18 mouse cellular contexts compared by ENCODE assay signal in genomic region chr11:22950131-22950530, GRCm38 (mm10). TPM values are rescaled to one million over a fixed set of nuclear protein-coding genes. Genes with fewer than 3 reads are reported as not detected.
DNase-seq lines count a peak whose midpoint lies in the region; ATAC-seq and TF ChIP-seq lines count a peak whose summit lies in the region.
"Had no signal": no experiment of that assay in that cellular context is flagged by ENCODE, and none has a peak within 500 bp of the region (broad histone marks: within the 10 kb centered on the region; RNA-seq: fewer than 3 reads in every experiment).

No protein-coding gene starts in this region.

- no peaks in the 10 kb centered on the region for H3K9me3 ChIP-seq in intestine, postnatal 0 days (ENCODE audit: control insufficient read depth)
- H3K9me3 ChIP-seq in intestine, embryonic 15.5 days = no peaks in the 10 kb centered on the region
- H3K9me3 ChIP-seq: embryonic facial prominence, embryonic 13.5 days; hindbrain, embryonic 15.5 days; limb, embryonic 15.5 days; stomach, embryonic 15.5 days had no signal

- 93% methylated on average over 6 of the region's 6 CpGs for WGBS in intestine, postnatal 0 days
- WGBS in intestine, embryonic 15.5 days = 88% methylated on average over 6 of the region's 6 CpGs
- 82% methylated on average over 6 of the region's 6 CpGs for WGBS in bone marrow, adult 2 months

- H3K36me3 ChIP-seq in intestine, postnatal 0 days (ENCODE audit: control insufficient read depth, insufficient read depth) = 0 out of 2 replicates have a peak, but pooled peaks cover 5% of the 10 kb centered on the region
- H3K36me3 ChIP-seq in intestine, embryonic 15.5 days = no peaks in the 10 kb centered on the region
- H3K36me3 ChIP-seq: hindbrain, embryonic 15.5 days; stomach, embryonic 15.5 days had no signal

- no peak overlapping the region for H3K27ac ChIP-seq in intestine, postnatal 0 days (ENCODE audit: low read depth, low read length)
- no peak overlapping the region for H3K27ac ChIP-seq in intestine, embryonic 15.5 days
- H3K27ac ChIP-seq in bone marrow, adult 2 months (ENCODE audit: control insufficient read depth, insufficient read depth, low read depth, low read length, poor library complexity) = no peak overlapping the region
- H3K27ac ChIP-seq: embryonic facial prominence, embryonic 13.5 days; hindbrain, embryonic 15.5 days; limb, embryonic 15.5 days; stomach, embryonic 15.5 days had no signal

- H3K4me3 ChIP-seq in intestine, postnatal 0 days (ENCODE audit: low read depth, low read length) = no peak overlapping the region
- H3K4me3 ChIP-seq in intestine, embryonic 15.5 days (replicated peaks) = no peak overlapping the region
- no peak overlapping the region for H3K4me3 ChIP-seq in bone marrow, adult 2 months (replicated peaks; ENCODE audit: control insufficient read depth, low read depth, low read length)
- H3K4me3 ChIP-seq: embryonic facial prominence, embryonic 13.5 days; hindbrain, embryonic 15.5 days; limb, embryonic 15.5 days; stomach, embryonic 15.5 days had no signal

- no peaks in the 10 kb centered on the region for H3K4me1 ChIP-seq in intestine, postnatal 0 days (replicated peaks; ENCODE audit: control insufficient read depth, insufficient read depth, low read length)
- H3K4me1 ChIP-seq in intestine, embryonic 15.5 days (replicated peaks) = no peaks in the 10 kb centered on the region
- H3K4me1 ChIP-seq in bone marrow, adult 2 months (ENCODE audit: control insufficient read depth, insufficient read depth, low read length) = no peaks in the 10 kb centered on the region; the same call in 1 of the 2 replicates
- H3K4me1 ChIP-seq: embryonic facial prominence, embryonic 13.5 days; hindbrain, embryonic 15.5 days; limb, embryonic 15.5 days; stomach, embryonic 15.5 days had no signal

- H3K4me2 ChIP-seq in intestine, postnatal 0 days (replicated peaks; ENCODE audit: low read depth) = no peak overlapping the region
- no peak overlapping the region for H3K4me2 ChIP-seq in intestine, embryonic 15.5 days (replicated peaks)
- H3K4me2 ChIP-seq: embryonic facial prominence, embryonic 13.5 days; hindbrain, embryonic 15.5 days; limb, embryonic 15.5 days; stomach, embryonic 15.5 days had no signal

- peak; percentile 29; the same call in 1 of the 2 replicates for TF ChIP-seq CTCF in intestine, postnatal 0 days (IDR thresholded peaks at IDR 0.05; ENCODE audit: low read depth)
- TF ChIP-seq CTCF in bone marrow, adult 2 months (IDR thresholded peaks at IDR 0.05; ENCODE audit: control insufficient read depth, insufficient read depth, low read length) = peak; percentile 29; the same call in 1 of the 2 replicates

- no peak for TF ChIP-seq POLR2A in bone marrow, adult 2 months (IDR thresholded peaks at IDR 0.05; ENCODE audit: borderline replicate concordance, control insufficient read depth, low read depth, low read length)

- H3K9ac ChIP-seq in intestine, postnatal 0 days (ENCODE audit: low read depth, low read length) = no peak overlapping the region
- no peak overlapping the region for H3K9ac ChIP-seq in intestine, embryonic 15.5 days
- H3K9ac ChIP-seq: embryonic facial prominence, embryonic 13.5 days; hindbrain, embryonic 15.5 days; limb, embryonic 15.5 days; stomach, embryonic 15.5 days had no signal

- no peak for ATAC-seq in intestine, postnatal 0 days
- ATAC-seq in intestine, embryonic 15.5 days = no peak
- ATAC-seq: Patski had no signal

- DNase-seq in thymus, postnatal 0 days (ENCODE audit: low spot score) = peak; percentile 15
- DNase-seq in thymus, postnatal 25 days = no peak
- DNase-seq in kidney, adult 18-20 months = no peak
- no peak for DNase-seq in kidney, postnatal 10 days
- DNase-seq: adrenal gland, postnatal 36 days; cerebellum, adult 9-10 months; gastrocnemius, postnatal 10 days; heart, postnatal 14 days; kidney, adult 2 months; spleen, adult 18-20 months had no signal

- no peaks in the 10 kb centered on the region for H3K27me3 ChIP-seq in intestine, postnatal 0 days (replicated peaks; ENCODE audit: control insufficient read depth, insufficient read depth, low read length)
- H3K27me3 ChIP-seq in intestine, embryonic 15.5 days (replicated peaks) = no peaks in the 10 kb centered on the region
- H3K27me3 ChIP-seq: embryonic facial prominence, embryonic 13.5 days; hindbrain, embryonic 15.5 days; limb, embryonic 15.5 days; Patski; stomach, embryonic 15.5 days had no signal

RNA-seq across cellular contexts. Expression of gene Zrsr1, which starts 21.7 kb away (rescaled TPM):
- 2.0 and 2.3 TPM in 2 replicates for polyA plus RNA-seq in intestine, postnatal 0 days (2015; fragmentation: Nextera tagmentation; extraction: Ambion mirVana)
- 2.4 and 2.9 TPM in 2 replicates for polyA plus RNA-seq in intestine, embryonic 15.5 days (2015; fragmentation: Nextera tagmentation; extraction: Ambion mirVana)
- 3.1 and 3.7 TPM in 2 replicates for polyA plus RNA-seq in thymus, postnatal 0 days (2015; fragmentation: Nextera tagmentation; extraction: Ambion mirVana)
- 31.7 and 34.0 TPM in 2 replicates for polyA plus RNA-seq in bone marrow, adult 2 months (2011; ENCODE audit: insufficient read depth, insufficient read length, low replicate concordance, missing spikeins)

RNA-seq across cellular contexts. Expression of gene Gm28048, which starts 31.8 kb away (rescaled TPM):
- 15.8 and 20.3 TPM in 2 replicates for polyA plus RNA-seq in intestine, postnatal 0 days (2015; fragmentation: Nextera tagmentation; extraction: Ambion mirVana)
- polyA plus RNA-seq in intestine, embryonic 15.5 days (2015; fragmentation: Nextera tagmentation; extraction: Ambion mirVana) = 13.1 and 16.2 TPM in 2 replicates
- polyA plus RNA-seq in thymus, postnatal 0 days (2015; fragmentation: Nextera tagmentation; extraction: Ambion mirVana) = 41.2 and 44.0 TPM in 2 replicates
- polyA plus RNA-seq in bone marrow, adult 2 months (2011; ENCODE audit: insufficient read depth, insufficient read length, low replicate concordance, missing spikeins) = 13.8 and 21.9 TPM in 2 replicates

RNA-seq across cellular contexts. Expression of gene Commd1, which starts 32.1 kb away (rescaled TPM):
- polyA plus RNA-seq in intestine, postnatal 0 days (2015; fragmentation: Nextera tagmentation; extraction: Ambion mirVana) = 286 and 294 TPM in 2 replicates
- polyA plus RNA-seq in intestine, embryonic 15.5 days (2015; fragmentation: Nextera tagmentation; extraction: Ambion mirVana) = 375 and 384 TPM in 2 replicates
- 265 and 303 TPM in 2 replicates for polyA plus RNA-seq in thymus, postnatal 0 days (2015; fragmentation: Nextera tagmentation; extraction: Ambion mirVana)
- 27.6 and 51.1 TPM in 2 replicates for polyA plus RNA-seq in bone marrow, adult 2 months (2011; ENCODE audit: insufficient read depth, insufficient read length, low replicate concordance, missing spikeins)

RNA-seq across cellular contexts. Expression of gene Cct4, which starts 40.2 kb away (rescaled TPM):
- 95.3 and 101 TPM in 2 replicates for polyA plus RNA-seq in intestine, postnatal 0 days (2015; fragmentation: Nextera tagmentation; extraction: Ambion mirVana)
- polyA plus RNA-seq in intestine, embryonic 15.5 days (2015; fragmentation: Nextera tagmentation; extraction: Ambion mirVana) = 256 and 268 TPM in 2 replicates
- 230 and 241 TPM in 2 replicates for polyA plus RNA-seq in thymus, postnatal 0 days (2015; fragmentation: Nextera tagmentation; extraction: Ambion mirVana)
- polyA plus RNA-seq in bone marrow, adult 2 months (2011; ENCODE audit: insufficient read depth, insufficient read length, low replicate concordance, missing spikeins) = 60.8 and 121 TPM in 2 replicates

RNA-seq across cellular contexts. Expression of gene Fam161a, which starts 57.2 kb away (rescaled TPM):
- polyA plus RNA-seq in intestine, postnatal 0 days (2015; fragmentation: Nextera tagmentation; extraction: Ambion mirVana) = 1.9 and 2.8 TPM in 2 replicates
- 1.5 and 1.8 TPM in 2 replicates for polyA plus RNA-seq in intestine, embryonic 15.5 days (2015; fragmentation: Nextera tagmentation; extraction: Ambion mirVana)
- 1.3 and 2.0 TPM in 2 replicates for polyA plus RNA-seq in thymus, postnatal 0 days (2015; fragmentation: Nextera tagmentation; extraction: Ambion mirVana)
- polyA plus RNA-seq in bone marrow, adult 2 months (2011; ENCODE audit: insufficient read depth, insufficient read length, low replicate concordance, missing spikeins) = 2.1 and 6.9 TPM in 2 replicates
